Mouse (Mus musculus) cerebellum, adult 2 months (tissue): ENCODE results near the gene Olfr1287.

Experiments used
- CTCF ChIP-seq: fragments of 200-500 bp; IDR thresholded peaks from 2 replicates; pipeline ENCODE4 v1.5.1; 2011; ENCODE audit warnings: low read depth, mild to moderate bottlenecking, control low read depth, low read length, moderate library complexity, borderline replicate concordance; ENCODE audit not compliant: insufficient read depth
- POLR2A ChIP-seq: fragments of 200-500 bp; IDR thresholded peaks from 2 replicates; pipeline ENCODE4 v1.6.1; 2011; ENCODE audit warnings: low read length, control low read depth, borderline replicate concordance; ENCODE audit not compliant: insufficient read depth

DNA sequence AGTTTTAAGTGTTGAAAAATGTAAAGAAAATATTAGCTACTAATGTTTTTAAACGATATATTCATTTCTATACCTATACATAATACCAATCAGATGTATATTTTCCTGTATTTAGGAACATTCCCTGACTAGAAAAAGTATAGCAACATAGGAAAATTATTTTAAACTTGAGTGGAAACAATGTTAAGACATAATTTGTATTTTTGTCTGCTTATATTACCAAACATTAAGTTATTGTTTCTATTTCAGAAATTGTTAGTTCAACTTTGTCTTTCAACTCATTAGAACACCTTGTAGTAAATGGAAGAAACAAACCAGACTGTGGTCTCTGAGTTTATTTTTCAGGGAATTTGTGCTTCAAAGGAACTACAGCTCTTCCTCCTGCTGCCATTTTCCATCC lies at the start of gene Olfr1287:
- TF ChIP-seq POLR2A = no peak
- no peak for TF ChIP-seq CTCF
